Mouse (Mus musculus) lung, adult 18-20 months (tissue): ENCODE measurements around the gene Gm10271.

Experiments
- DNase-seq, 2 experiments: peaks; one replicate each; pipeline ENCODE4 v3.0.0; 2022; ENCODE audit warnings: mixed read lengths in 2 of 2

The Gm10271 gene

GRCm38 (mm10) chr10:116931497-116932179 is 40.8 kb downstream of the Gm10271 start:
- no peak for DNase-seq

- no peak for DNase-seq
Measured at GRCm38 (mm10) chr10:116930936-116931335, 41.5 kb downstream of the Gm10271 start.

GRCm38 (mm10) chr10:116930506-116930905 is 41.9 kb downstream of the Gm10271 start:
- peak; percentile 43 to 70 for DNase-seq

GRCm38 (mm10) chr10:116928826-116929225 is 43.6 kb downstream of the Gm10271 start:
- DNase-seq: no peak

GRCm38 (mm10) chr10:116926428-116927113 is 45.8 kb downstream of the Gm10271 start:
- no peak for DNase-seq

- DNase-seq: no peak
Measured at GRCm38 (mm10) chr10:116923651-116924495, 48.5 kb downstream of the Gm10271 start.

GRCm38 (mm10) chr10:116922161-116922560 is 50.2 kb downstream of the Gm10271 start:
- peak in 1 of 2 experiments; percentile 24 for DNase-seq

GRCm38 (mm10) chr10:116921416-116921815 is 51.0 kb downstream of the Gm10271 start:
- DNase-seq: no peak

- no peak for DNase-seq
Measured at GRCm38 (mm10) chr10:116920641-116921040, 51.8 kb downstream of the Gm10271 start.

GRCm38 (mm10) chr10:116919368-116920317 is 52.8 kb downstream of the Gm10271 start:
- no peak for DNase-seq

- DNase-seq: no peak
Measured at GRCm38 (mm10) chr10:116916581-116916980, 55.8 kb downstream of the Gm10271 start.

GRCm38 (mm10) chr10:116915286-116915685 is 57.1 kb downstream of the Gm10271 start:
- DNase-seq: no peak

GRCm38 (mm10) chr10:116914586-116914985 is 57.8 kb downstream of the Gm10271 start:
- DNase-seq: peak in 1 of 2 experiments; percentile 16

GRCm38 (mm10) chr10:116913647-116914273 is 58.6 kb downstream of the Gm10271 start:
- DNase-seq: peak in 1 of 2 experiments; percentile 17

GRCm38 (mm10) chr10:116912850-116913249 is 59.6 kb downstream of the Gm10271 start:
- no peak for DNase-seq

GRCm38 (mm10) chr10:116908901-116909642 is 63.3 kb downstream of the Gm10271 start:
- no peak for DNase-seq
